Mouse (Mus musculus) right cerebral cortex, adult 18-20 months (tissue): ENCODE measurements around the gene Rap1gap2.
A peak's percentile ranks its signal among the peaks of the same experiment; 100 is the strongest.

Experiments used
- DNase-seq: peaks from one replicate; pipeline ENCODE4 v3.0.0; 2022; ENCODE audit warnings: mixed read lengths

Gene Rap1gap2

DNA sequence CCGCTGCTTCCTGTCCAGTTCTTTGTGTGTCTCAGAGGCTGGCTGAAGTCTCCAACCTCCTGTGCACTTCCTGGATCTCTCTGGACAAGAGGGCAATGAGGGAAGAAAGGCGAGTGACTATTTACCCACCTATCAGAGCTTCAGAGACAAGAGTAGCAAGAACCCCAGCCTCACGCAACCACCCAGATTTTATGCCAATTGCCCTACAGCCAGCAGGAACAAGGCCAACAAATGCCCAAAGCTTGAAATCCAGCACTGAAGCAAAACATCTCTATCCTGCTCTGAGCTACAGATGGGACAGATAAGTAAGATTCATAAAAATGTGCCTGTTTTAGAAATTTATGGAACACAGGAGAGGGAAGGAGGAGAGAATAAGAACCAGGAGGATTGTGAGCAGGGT, 109.7 kb downstream of the Rap1gap2 start:
- no peak for DNase-seq

DNA sequence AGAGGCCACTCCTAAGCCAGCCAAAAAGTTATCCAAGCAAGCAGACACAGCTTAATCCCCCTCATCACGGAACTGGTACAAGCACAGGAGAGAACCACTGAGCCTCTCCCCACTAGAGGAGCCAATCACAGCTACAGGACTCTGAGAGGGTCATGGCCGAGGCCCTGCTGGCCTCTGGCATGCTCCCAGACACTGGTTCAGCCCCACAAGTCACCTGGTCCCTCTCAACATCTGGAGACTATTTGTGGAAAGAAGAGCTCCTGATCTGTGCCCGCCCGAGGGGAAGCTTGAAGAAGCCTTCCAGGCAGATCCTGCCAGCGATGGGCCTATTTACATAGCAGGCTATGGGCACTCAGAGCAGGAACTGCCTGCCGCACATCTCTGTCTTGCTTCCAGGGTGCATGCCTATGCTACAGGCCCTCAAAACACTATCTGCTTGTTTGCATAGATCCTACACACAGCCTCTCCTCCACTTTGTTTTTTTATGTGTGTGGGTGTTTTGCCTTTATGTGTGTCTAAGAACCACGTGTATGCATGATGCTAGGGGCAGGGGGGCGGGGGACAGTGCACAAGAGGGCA, 111.1 kb downstream of the Rap1gap2 start:
- no peak for DNase-seq

DNA sequence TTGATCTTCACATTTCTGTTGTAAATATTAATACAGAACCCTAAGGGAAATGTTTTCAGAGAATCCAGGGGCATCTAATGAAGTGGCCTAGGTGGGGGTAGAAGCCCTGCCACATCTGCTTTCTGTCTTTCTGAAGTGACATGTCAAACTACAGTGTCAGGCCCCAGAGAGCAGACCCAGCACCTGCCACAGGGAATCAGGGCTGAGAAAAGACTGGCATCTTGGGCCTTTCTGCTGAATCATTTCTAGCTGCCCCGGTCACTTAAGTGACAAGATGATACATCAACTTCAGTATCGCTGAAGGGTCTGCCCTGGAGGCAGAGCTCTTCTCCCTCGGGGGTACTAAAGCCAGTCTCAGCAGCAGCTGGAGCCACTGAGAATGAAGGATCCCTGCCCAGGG, 111.7 kb downstream of the Rap1gap2 start:
- no peak for DNase-seq

DNA sequence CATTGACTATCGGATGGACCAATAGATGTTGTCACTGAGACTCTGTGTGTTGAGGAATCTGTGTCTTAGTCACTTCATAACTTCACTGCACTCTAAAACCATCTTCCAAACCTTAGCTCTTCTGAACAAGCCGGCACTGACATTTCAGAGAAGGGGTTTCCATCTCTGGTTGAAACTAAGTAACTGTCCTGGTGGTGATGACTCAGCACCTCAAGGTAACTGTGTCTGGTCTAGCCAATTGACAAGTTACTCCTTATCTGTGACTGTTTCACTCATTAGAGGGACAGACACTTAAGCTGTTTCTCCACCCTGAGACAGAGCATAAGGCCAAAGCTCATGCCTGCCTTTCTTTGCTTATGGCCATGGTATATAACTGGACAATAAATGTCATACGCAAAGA, 114.1 kb downstream of the Rap1gap2 start:
- no peak for DNase-seq

DNA sequence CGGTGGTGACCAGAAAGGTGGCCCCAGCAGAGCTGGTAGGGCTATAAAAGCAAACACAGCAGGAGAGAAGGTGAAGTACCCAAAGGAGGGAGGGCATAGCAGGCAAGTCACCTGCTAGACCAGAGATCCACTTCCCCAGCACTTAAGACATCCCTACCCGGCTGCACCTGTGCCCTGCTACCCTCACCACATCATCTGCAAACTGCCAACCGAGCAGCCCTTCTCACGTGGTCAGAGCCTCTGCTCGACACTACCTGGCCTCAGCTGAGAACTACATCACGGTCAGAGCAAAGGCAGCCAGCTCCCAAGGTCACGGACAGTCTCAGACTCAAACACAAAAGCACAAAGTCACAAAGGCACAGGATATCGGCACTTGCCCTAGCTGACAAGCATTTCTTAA, 116.8 kb downstream of the Rap1gap2 start:
- DNase-seq: no peak

DNA sequence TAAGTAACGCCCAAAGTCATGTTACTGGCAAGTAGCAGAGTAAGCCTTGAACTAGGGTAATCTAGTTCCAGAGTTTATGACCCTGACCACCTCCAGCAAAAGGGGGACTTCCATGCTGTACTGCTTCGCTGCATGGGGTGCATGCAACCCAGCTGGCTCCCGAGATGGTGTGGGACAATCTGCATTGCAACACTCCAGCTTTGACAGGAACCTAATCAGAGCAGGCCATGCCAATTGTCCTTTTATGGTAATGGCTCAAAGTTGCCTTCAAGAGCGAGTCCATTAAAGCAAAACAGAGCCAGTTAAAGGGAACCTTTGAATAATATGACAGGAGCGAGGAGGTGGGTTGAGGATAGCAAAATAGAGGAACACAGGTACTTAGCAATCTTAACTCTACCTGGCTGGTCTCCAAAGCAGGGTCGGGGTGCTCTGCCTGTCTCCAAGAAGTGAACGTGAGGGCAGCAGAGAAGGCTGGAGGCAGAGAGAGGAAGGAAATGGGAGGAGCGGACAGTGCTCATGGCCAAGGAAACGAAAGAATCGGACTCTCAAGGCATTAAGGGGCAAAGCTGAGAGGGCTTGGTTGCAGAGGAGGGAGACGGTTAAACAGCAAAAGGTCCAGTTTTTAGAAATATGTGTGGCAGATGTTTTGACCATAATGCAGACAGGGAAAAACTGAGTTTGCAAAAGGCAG, 117.4 kb downstream of the Rap1gap2 start:
- no peak for DNase-seq

DNA sequence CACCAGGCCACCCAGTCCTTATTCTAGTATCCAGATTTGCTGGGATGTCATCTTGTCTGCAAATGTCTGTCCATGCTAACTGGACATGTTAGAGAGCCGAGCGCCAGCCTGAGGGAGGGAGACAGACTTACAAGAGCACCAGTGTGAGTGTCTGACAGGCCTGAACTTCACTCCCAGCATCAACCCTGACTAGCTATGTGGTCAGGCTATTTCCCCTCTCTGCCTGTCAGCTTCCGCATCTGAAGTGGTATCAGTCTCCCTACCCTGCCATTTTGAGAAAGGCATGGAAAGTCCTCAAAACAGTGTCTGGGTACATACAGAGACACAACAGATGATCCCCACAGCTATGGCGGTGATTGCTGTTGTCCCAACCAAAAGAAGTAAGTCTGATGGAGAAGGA, 119.6 kb downstream of the Rap1gap2 start:
- DNase-seq: no peak

DNA sequence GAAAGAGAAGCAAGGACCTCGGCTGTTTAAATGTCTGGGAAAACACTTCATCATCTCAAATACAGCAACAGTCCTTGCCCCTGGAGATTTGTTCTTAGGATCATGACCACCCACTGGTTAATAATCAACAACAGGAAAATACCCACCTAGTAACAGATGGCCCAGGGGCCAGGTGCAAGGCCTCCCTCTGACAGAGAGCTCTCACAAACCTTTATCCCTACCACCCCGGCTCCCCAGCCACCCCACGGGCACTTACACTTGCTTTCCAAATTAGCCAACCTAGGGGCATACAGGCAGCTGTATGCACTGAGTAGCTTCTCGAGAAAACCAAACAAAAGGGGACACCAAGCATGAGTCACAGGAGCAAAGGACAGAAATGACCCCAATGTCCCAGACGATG, 121.5 kb downstream of the Rap1gap2 start:
- DNase-seq: no peak

DNA sequence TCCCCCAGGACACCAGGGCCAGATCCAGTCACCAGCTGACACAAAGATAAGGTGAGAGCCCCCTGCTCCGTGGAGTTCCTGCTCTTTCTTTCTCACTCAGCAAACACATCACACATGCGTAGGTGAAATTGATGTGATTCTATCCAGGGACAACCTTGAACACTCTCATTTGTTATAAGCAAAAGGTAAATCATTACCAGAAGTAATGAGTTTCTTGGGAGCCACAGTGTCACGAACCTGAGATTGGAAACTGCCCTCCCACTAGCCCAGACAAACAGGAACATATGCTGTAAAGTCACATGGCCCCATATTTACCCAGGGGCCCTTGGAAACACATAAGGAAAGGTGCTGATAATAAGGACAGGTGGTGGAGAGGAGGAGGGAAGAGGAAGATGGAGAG, 122.8 kb downstream of the Rap1gap2 start:
- DNase-seq: no peak

DNA sequence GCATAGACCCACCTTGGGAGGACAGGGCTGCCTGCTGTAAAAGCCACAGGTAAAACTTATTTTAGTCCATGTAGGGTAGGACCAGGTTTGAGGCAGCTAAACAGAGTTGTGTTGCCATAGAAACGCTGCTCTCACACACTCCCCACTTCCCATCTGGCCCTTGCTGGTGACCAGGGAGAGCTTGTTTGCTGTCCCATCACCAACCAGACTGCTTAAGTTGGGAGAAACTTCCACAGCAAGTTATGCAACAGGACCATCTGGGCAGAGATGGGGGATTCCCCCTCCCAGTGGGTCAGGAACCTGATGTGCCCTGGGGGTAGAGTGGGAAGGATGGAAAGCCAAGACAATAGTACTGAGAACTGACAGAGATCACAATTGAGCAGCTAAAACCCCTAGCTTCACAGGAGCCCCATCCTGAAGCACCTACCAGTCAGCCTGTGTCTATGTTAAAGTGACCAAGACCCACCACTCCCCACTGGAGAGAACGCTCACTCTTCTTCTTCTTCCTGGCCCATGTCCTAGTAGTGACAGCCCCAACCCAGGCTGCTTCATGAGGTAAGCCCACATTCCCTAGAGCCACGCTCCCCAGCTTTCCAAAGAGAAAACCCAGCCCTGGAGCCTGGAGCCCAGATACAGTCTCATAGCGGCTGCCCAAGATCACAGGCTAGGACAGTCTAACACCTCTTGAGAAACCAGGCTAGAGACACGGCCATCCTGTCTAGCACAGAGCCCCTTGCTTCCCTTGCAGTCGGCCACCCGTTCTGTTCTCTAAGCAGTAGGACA, 125.1 kb downstream of the Rap1gap2 start:
- DNase-seq: peak; percentile 74

DNA sequence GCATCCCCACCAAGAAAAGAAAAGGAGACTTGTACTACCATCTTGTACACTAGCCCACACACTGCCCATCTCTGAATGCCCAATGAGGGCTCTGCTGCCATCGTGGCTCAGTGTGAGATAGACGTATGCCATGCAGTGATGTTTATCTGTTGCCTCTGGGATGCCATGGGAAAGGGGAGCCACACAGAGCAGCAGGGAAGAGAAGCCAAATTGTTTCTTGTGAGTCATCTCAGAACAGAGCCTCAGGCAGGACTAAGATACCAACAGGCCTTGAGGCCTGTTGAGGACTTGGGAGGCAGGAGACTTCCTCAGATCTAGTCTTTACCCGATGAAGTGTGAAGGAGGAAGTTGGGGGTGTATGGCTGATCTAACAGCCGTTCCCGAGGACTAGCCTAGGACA, 126.8 kb downstream of the Rap1gap2 start:
- no peak for DNase-seq

DNA sequence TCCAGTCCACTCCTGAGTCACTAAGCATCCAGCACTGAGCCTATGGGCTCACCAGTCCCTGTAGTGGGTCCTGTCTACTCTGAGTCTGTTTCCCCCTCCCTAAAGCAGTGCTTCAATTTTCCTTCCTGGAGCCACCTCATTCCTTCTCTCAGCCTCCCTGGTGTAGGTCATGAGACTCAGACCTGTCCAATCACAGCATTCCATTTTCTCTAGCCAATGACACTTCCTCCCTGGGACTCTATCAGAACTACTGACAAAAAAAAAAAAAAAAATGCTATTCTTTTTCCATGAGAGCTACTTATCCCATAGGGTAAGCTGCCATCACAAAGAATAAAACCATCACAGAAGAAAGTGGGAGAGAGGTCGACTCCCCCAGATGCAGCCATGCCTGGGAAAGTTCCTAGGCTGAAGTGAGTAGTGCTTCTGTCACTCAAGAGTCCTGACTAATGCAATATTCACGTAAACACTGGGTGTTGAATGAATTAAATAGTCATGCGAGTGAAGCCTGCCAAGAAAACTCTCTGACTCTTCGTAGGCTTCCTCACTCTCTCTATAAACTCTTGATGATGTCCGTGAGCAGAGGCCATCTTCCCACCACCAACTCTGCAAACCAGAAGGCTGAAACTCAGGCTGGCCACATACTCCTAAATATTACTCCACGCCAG, 127.4 kb downstream of the Rap1gap2 start:
- DNase-seq: no peak

DNA sequence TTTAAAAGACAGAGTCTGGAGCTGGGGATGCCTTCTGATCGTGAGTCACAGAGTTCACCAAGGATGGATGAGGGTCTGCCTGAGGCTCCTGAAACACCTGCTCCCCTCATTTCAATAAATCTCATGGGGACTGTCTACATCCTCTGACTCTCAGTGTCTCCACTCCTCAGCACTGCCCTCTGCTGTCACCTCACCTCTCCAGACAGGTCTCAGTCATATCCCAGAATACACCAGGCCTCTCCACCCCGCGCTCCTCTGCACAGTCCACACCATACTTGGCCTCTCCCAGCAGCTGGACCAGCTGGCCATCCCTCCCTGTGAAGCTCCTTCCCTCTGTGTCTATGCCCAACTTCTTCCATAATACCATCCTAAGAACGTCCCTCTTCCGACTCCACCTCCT, 128.9 kb downstream of the Rap1gap2 start:
- DNase-seq: no peak

DNA sequence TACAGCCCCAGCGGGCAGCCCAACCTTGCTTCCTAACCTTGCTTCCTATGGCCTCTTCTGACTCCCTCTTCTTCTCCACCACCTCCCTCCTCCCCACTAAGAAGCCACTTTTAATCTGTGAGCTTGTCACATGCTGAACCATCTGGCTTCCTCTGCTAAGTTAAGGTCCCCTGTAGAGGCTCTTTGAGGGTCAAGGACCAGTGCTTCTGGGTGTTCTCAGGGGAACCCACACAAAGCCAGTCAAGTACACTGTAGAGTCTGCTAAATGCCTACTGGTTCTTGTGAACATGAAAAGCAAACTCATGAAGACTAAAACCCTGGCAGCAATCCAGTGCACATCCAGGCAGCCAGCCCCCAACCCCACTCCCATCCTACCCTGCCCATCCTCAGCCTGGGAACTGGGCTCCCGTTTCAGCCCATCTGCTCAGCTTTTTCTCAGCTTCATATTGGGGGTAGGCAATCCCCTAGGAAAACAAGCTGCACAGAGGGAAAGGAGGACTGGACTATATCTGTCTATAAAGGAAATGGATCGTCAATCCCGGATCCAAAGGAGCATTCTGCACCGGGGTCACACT, 130.9 kb downstream of the Rap1gap2 start:
- peak; percentile 18 for DNase-seq

DNA sequence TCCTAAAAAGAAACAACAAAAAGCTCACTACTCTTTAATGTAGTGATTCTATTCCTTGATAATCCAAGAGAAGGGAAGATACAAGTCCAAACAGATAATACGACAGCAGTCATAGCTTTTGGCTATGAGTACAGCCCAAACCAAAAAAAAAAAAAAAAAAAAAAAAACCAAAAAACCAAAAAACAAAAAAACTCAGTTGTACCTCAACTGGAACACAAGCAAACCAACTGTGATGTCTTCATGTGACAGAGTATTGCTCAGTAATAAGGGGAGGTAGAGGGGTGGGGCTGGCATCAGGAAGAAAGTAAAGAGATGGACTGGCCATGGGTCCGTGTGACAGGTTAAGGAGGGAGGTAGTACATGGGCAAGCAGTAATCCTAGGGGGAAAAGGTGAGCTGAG, 131.8 kb downstream of the Rap1gap2 start:
- DNase-seq: no peak

DNA sequence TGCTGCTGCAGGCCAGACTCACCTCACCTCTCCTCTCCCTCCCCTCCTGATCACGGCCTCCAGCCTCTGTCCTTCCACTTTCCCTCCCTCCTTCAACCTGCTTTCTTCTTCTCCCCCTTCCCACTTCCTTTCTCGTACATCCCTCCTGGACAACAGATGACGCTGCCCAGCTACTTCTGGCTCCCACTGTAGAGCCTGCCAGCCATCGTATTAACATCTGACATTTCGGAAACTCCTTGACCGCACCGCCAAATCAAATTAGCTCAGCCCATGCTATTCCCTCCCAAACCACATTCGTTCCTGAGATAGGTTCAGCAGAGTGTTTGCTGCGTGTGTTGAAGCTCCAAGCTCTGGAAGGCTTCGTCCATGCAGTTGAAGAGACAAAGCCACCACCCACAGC, 138.0 kb downstream of the Rap1gap2 start:
- DNase-seq: no peak

DNA sequence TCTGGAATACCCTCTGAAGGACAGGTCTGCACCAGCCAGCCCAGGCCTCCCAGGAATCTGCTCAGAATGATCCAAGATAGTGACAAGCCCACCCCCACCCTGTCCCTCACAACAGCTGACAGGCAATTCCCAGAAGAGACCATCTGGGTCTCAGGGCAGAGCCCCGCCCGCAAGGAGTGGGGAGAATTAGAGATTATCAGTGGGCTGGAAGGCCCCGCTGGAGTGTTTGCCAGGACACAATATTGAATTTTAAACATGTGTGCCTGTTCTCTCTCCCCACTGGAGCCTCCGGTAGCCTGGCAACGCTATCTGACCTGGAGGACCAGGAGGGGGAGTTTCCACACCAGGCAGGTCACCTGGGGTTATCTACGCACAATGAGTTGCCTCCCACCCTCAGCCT, 142.5 kb downstream of the Rap1gap2 start:
- DNase-seq: no peak

DNA sequence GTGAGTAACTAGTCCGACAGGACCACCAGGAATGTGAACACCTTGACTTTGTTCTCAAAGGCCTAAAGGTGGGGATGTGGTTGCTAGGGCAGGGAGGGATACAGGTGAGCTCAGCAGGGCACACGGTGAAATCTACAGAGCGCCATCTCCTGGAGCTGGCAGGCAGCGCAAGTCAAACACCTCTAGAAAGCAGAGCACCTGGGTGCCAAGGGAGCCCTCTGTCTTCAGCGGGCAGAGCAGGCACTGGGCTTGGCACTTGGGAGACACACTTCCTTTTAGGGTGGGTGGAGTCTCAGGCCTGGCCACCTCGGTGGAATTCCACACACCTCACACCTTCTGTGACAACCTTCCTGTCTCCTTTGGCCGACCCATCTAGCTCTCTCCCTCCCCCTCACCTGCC, 145.0 kb downstream of the Rap1gap2 start:
- DNase-seq: no peak

DNA sequence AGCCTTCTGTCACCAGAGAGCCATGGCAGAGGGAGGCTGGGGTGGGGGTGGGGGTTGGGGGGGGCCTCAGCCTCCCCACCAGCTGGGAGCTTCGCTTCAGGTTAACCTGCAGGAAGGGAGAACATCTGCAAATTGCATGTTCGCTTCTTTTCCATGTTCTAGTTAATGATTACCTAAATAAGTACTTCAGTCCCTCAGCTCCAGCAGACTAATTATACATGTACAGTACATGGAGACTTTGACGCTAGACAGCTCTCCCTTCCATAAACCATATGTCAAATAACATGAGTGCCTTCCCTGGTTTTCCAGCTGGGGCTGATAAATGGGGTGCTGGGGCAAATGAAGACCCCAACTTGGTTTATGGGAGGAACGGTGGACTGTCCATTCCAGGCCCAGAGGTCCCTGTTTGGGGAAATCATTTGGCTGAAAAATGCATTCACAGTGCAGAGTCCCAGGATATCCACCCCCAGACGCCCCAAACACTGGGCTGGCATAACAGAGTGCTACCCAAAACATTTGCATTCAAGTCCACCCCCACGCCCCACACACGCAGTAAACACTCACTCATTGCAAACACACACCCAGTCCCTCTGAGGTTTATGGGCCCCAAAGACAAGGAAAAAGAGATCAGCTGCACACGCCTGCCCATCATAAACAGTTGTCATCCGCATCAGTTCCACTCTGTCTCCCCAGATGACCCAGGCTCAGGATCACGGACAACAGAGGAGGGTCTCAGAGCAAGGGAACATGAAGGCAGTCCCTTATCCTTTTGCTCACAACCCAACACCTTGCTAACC, 146.3 kb downstream of the Rap1gap2 start:
- peak; percentile 22 for DNase-seq

DNA sequence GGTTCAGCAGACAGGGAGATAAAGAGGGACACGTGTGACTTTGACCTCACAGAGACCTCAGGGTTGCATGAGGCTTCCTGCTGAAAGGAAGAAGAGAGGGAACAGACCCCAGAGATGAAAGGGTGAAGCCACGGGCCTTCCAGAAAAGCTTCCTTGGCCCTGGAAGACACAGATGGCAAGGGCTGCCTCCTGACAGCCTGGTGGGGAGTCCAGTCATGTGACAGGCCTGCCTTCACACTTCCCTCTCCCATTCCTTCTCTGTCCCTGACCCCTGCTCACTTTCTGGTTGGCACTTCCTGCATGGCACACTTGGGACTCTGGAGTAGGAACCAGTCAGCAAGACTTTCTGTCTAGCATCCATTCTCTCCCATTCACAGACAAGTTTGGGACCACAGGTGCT, 148.1 kb downstream of the Rap1gap2 start:
- DNase-seq: no peak

DNA sequence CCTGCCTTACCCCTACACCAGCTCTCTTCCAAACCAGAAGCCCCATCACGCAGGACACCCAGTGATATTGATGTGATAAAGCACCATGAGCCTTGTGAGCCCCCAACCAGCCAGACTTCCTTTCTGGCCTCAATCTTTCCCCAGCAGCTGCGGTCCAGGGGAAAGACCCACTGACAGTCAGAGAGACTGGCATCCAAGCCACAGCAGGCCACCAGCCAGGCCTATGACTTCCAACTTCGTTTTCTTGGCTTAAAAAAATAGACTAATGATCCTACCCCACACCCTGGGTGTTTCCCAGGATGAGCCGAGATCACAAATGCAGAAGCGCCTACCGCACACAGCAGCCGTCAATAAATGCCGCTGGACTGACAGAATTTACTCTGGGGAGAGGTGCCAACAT, 151.1 kb downstream of the Rap1gap2 start:
- no peak for DNase-seq

DNA sequence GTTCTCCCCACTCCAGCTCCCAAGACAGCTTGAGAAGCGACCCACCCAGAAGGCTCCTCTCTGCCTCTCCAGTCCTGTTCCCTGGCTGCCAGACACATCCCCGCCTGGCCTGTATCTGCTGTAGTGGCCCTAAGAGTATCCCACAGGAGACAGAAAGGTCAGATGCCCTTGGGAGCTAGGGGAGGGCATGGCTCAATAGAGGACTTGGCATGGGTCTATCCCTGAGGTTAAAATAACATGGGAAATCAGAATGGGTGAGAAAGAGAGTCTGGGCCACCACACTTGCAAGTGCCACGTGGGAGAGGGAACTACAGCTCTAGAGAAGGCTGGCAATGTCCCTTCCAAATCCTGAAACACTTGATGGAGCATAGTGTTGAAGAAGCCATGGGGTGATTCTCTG, 152.3 kb downstream of the Rap1gap2 start:
- DNase-seq: no peak

DNA sequence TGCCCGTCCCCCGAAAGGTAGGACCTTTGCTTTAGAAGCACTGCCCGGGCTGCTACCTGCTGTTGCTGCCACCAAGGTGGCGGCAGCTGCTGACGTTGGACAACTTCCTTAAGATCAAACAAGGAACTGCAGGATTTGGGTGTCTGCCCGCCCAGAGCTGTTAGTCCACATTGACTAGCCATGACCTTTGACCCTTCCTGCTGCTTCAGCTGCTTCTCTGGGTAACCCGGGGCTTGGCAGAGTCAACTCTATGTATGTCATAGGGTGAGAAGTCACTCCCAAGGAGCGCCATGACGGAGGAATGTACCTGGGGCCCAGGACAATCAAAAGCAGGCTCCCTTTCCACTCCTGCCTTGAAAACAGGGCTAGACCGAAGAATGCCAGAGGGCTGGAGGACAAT, 153.5 kb downstream of the Rap1gap2 start:
- DNase-seq: no peak
